Comparison of ENCODE assay signal across 19 mouse cellular contexts in genomic region chr2:107734703-107735102, GRCm38 (mm10).
DNase-seq lines count a peak whose midpoint lies in the region; ATAC-seq lines count a peak whose summit lies in the region.
"Had no signal": no experiment of that assay in that cellular context is flagged by ENCODE, and none has a peak within 500 bp of the region (broad histone marks: within the 10 kb centered on the region; RNA-seq: fewer than 3 reads in every experiment).

No protein-coding gene starts in this region.

- no peaks in the 10 kb centered on the region for H3K36me3 ChIP-seq in forebrain, embryonic 12.5 days (replicated peaks)
- H3K36me3 ChIP-seq in forebrain, embryonic 15.5 days: no peaks in the 10 kb centered on the region
- no peaks in the 10 kb centered on the region for H3K36me3 ChIP-seq in forebrain, embryonic 14.5 days (ENCODE audit: control insufficient read depth, insufficient read depth, low read length)
- no peaks in the 10 kb centered on the region for H3K36me3 ChIP-seq in forebrain, embryonic 16.5 days (ENCODE audit: control insufficient read depth, insufficient read depth)
- H3K36me3 ChIP-seq: embryonic facial prominence, embryonic 10.5 days; embryonic facial prominence, embryonic 12.5 days had no signal

- H3K4me3 ChIP-seq in forebrain, embryonic 12.5 days (replicated peaks): no peak overlapping the region
- no peak overlapping the region for H3K4me3 ChIP-seq in forebrain, embryonic 15.5 days
- no peak overlapping the region for H3K4me3 ChIP-seq in forebrain, embryonic 14.5 days (ENCODE audit: low read depth, low read length)
- H3K4me3 ChIP-seq in forebrain, embryonic 16.5 days (replicated peaks; ENCODE audit: low read length): no peak overlapping the region
- H3K4me3 ChIP-seq: embryonic facial prominence, embryonic 10.5 days; embryonic facial prominence, embryonic 12.5 days had no signal

- H3K9ac ChIP-seq in forebrain, embryonic 12.5 days: no peak overlapping the region
- no peak overlapping the region for H3K9ac ChIP-seq in forebrain, embryonic 15.5 days (replicated peaks)
- no peak overlapping the region for H3K9ac ChIP-seq in forebrain, embryonic 14.5 days (ENCODE audit: low read length)
- no peak overlapping the region for H3K9ac ChIP-seq in forebrain, embryonic 16.5 days (replicated peaks; ENCODE audit: low read depth, low read length)
- H3K9ac ChIP-seq: embryonic facial prominence, embryonic 12.5 days had no signal

- H3K4me1 ChIP-seq in forebrain, embryonic 12.5 days: no peaks in the 10 kb centered on the region
- no peaks in the 10 kb centered on the region for H3K4me1 ChIP-seq in forebrain, embryonic 15.5 days
- no peaks in the 10 kb centered on the region for H3K4me1 ChIP-seq in forebrain, embryonic 14.5 days (ENCODE audit: control insufficient read depth, insufficient read depth, low read length)
- 0 out of 2 replicates have a peak, but pooled peaks cover 2% of the 10 kb centered on the region for H3K4me1 ChIP-seq in forebrain, embryonic 16.5 days (replicated peaks; ENCODE audit: control insufficient read depth, insufficient read depth, low read length)
- H3K4me1 ChIP-seq: embryonic facial prominence, embryonic 10.5 days; embryonic facial prominence, embryonic 12.5 days had no signal

- H3K27ac ChIP-seq in forebrain, embryonic 12.5 days: no peak overlapping the region
- no peak overlapping the region for H3K27ac ChIP-seq in forebrain, embryonic 15.5 days (replicated peaks)
- H3K27ac ChIP-seq in forebrain, embryonic 14.5 days (ENCODE audit: low read depth, low read length): no peak overlapping the region
- no peak overlapping the region for H3K27ac ChIP-seq in forebrain, embryonic 16.5 days (ENCODE audit: low read length)
- H3K27ac ChIP-seq: embryonic facial prominence, embryonic 10.5 days; embryonic facial prominence, embryonic 12.5 days had no signal

- no peak for DNase-seq in forebrain, embryonic 14.5 days (ENCODE audit: low spot score)
- DNase-seq in retina, postnatal 1 day: peak; percentile 18
- DNase-seq in retina, embryonic 14.5 days (ENCODE audit: low spot score): no peak
- no peak for DNase-seq in layer of hippocampus, adult 9-11 months
- DNase-seq: adrenal gland, adult 8-10 months; adrenal gland, postnatal 14 days; adrenal gland, postnatal 36 days; cerebellum, adult 11-12 months; cerebellum, adult 2 months; cerebellum, adult 9-10 months; cerebellum, postnatal 10 days; cerebellum, postnatal 25 days had no signal

- no peak overlapping the region for H3K4me2 ChIP-seq in forebrain, embryonic 12.5 days
- no peak overlapping the region for H3K4me2 ChIP-seq in forebrain, embryonic 15.5 days (replicated peaks)
- no peak overlapping the region for H3K4me2 ChIP-seq in forebrain, embryonic 14.5 days (ENCODE audit: low read length)
- no peak overlapping the region for H3K4me2 ChIP-seq in forebrain, embryonic 16.5 days (ENCODE audit: low read length)
- H3K4me2 ChIP-seq: embryonic facial prominence, embryonic 12.5 days had no signal

- no peaks in the 10 kb centered on the region for H3K27me3 ChIP-seq in forebrain, embryonic 12.5 days
- no peaks in the 10 kb centered on the region for H3K27me3 ChIP-seq in forebrain, embryonic 15.5 days
- no peaks in the 10 kb centered on the region for H3K27me3 ChIP-seq in forebrain, embryonic 14.5 days (replicated peaks; ENCODE audit: control insufficient read depth, insufficient read depth, low read length)
- no peaks in the 10 kb centered on the region for H3K27me3 ChIP-seq in forebrain, embryonic 16.5 days (replicated peaks; ENCODE audit: control insufficient read depth, insufficient read depth, low read length)
- H3K27me3 ChIP-seq: embryonic facial prominence, embryonic 12.5 days had no signal

- no peaks in the 10 kb centered on the region for H3K9me3 ChIP-seq in forebrain, embryonic 12.5 days
- no peaks in the 10 kb centered on the region for H3K9me3 ChIP-seq in forebrain, embryonic 15.5 days
- H3K9me3 ChIP-seq in forebrain, embryonic 14.5 days (replicated peaks; ENCODE audit: control insufficient read depth, low read length): no peaks in the 10 kb centered on the region
- no peaks in the 10 kb centered on the region for H3K9me3 ChIP-seq in forebrain, embryonic 16.5 days (ENCODE audit: control insufficient read depth, low read length)
- H3K9me3 ChIP-seq: embryonic facial prominence, embryonic 10.5 days; embryonic facial prominence, embryonic 12.5 days had no signal

- ATAC-seq in forebrain, embryonic 12.5 days (ENCODE audit: low FRiP score): peak; percentile 68; the same call in 1 of the 2 replicates
- no peak for ATAC-seq in forebrain, embryonic 15.5 days (replicated peaks)
- peak; percentile 48 for ATAC-seq in forebrain, embryonic 14.5 days
- no peak for ATAC-seq in forebrain, embryonic 16.5 days
- ATAC-seq: activated CD4-positive, CD25-positive, alpha-beta regulatory T cell, adult 4 months; Patski had no signal

Comparison
In these comparisons a context has a peak if more than half of its experiments do, and no peak if none do; other contexts are left out.
1. ATAC-seq: peak in forebrain, embryonic 12.5 days (single experiment) and forebrain, embryonic 14.5 days (single experiment); none in forebrain, embryonic 15.5 days (single experiment) and forebrain, embryonic 16.5 days (single experiment).